Mouse (Mus musculus) CD4-positive helper T cell, adult 2 months (primary cell): Measurements from ENCODE around the gene Pclo.
"Not testable (repeated sequence)": the region's sequence is repeated elsewhere in the genome, so short reads cannot be mapped to it uniquely, and the experiment has no call there.

Experiments used
- DNase-seq: peaks from one replicate; pipeline ENCODE4 v3.0.0-alpha.2; 2012; ENCODE audit warnings: low read depth, missing footprints, low spot score

The Pclo gene

GRCm38 (mm10) chr5:14680419-14680818, 165.7 kb downstream of the Pclo start:
- no peak for DNase-seq

- no peak for DNase-seq
Observed at GRCm38 (mm10) chr5:14691995-14692394, 177.3 kb downstream of the Pclo start.

GRCm38 (mm10) chr5:14696745-14697144, 182.0 kb downstream of the Pclo start:
- no peak for DNase-seq

- DNase-seq: no peak
Observed at GRCm38 (mm10) chr5:14700900-14701299, 186.2 kb downstream of the Pclo start.

GRCm38 (mm10) chr5:14705423-14705822, 190.7 kb downstream of the Pclo start:
- DNase-seq: no peak

- no peak for DNase-seq
Observed at GRCm38 (mm10) chr5:14707311-14707710, 192.6 kb downstream of the Pclo start.

GRCm38 (mm10) chr5:14723576-14723975, 208.9 kb downstream of the Pclo start:
- no peak for DNase-seq

- no peak for DNase-seq
Observed at GRCm38 (mm10) chr5:14728676-14729253, 214.0 kb downstream of the Pclo start.

GRCm38 (mm10) chr5:14750882-14751281, 236.2 kb downstream of the Pclo start:
- DNase-seq: no peak

- DNase-seq: no peak
Observed at GRCm38 (mm10) chr5:14766686-14767085, 252.0 kb downstream of the Pclo start.

GRCm38 (mm10) chr5:14782362-14783082, 267.8 kb downstream of the Pclo start:
- DNase-seq: no peak

GRCm38 (mm10) chr5:14793891-14794290, 279.2 kb downstream of the Pclo start:
- DNase-seq: no peak

- peak; percentile 3 for DNase-seq
Observed at GRCm38 (mm10) chr5:14807136-14807535, 292.4 kb downstream of the Pclo start.

GRCm38 (mm10) chr5:14833165-14833860, 318.6 kb downstream of the Pclo start:
- no peak for DNase-seq

- DNase-seq: no peak
Observed at GRCm38 (mm10) chr5:14834155-14834991, 319.7 kb downstream of the Pclo start.

- no peak for DNase-seq
Observed at GRCm38 (mm10) chr5:14853650-14854049, 338.9 kb downstream of the Pclo start.

- DNase-seq: not testable (repeated sequence)
Observed at GRCm38 (mm10) chr5:14885291-14885690, 370.6 kb downstream of the Pclo start.

GRCm38 (mm10) chr5:14892242-14892641, 377.5 kb downstream of the Pclo start:
- no peak for DNase-seq

- peak; percentile 7 for DNase-seq
Observed at GRCm38 (mm10) chr5:14903539-14903938, 388.8 kb downstream of the Pclo start.
